Mouse (Mus musculus) heart, embryonic 11.5 days (tissue): Measurements from ENCODE around the gene Cdkn2aipnl. TPM values are rescaled to one million over a fixed set of nuclear protein-coding genes. Genes with fewer than 3 reads are reported as not detected.
A peak's percentile ranks its signal among the peaks of the same experiment; 100 is the strongest.

Experiments used
- ATAC-seq: fragments of 200-750 bp; cut with Nextera tagmentation; replicated peaks from 2 replicates; pipeline ENCODE4 v1.8.0; 2017; ENCODE audit warnings: moderate library complexity; ENCODE audit not compliant: insufficient number of reproducible peaks, low FRiP score, low TSS enrichment
- H3K27ac ChIP-seq: fragments of 300-500 bp; sonication (generic); 2 replicates; pipeline ENCODE4 v1.5.1; 2014; ENCODE audit warnings: mild to moderate bottlenecking, low read depth, low read length
- H3K27me3 ChIP-seq: fragments of 300-500 bp; sonication (generic); 2 replicates; pipeline ENCODE4 v1.6.1; 2014; ENCODE audit warnings: mild to moderate bottlenecking, low read length, mixed read lengths; ENCODE audit not compliant: control insufficient read depth, insufficient read depth
- H3K36me3 ChIP-seq: fragments of 300-500 bp; sonication (generic); 2 replicates; pipeline ENCODE4 v1.6.1; 2014; ENCODE audit warnings: mild to moderate bottlenecking, low read length, moderate library complexity, mixed read lengths; ENCODE audit not compliant: control insufficient read depth, insufficient read depth
- H3K4me1 ChIP-seq: fragments of 300-500 bp; sonication (generic); 2 replicates; pipeline ENCODE4 v1.6.1; 2014; ENCODE audit warnings: low read length; ENCODE audit not compliant: control insufficient read depth, insufficient read depth
- H3K4me2 ChIP-seq: fragments of 300-500 bp; sonication (generic); 2 replicates; pipeline ENCODE4 v1.6.1; 2014; ENCODE audit warnings: mild to moderate bottlenecking, moderate library complexity
- H3K4me3 ChIP-seq: fragments of 300-500 bp; sonication (generic); 2 replicates; pipeline ENCODE4 v1.5.1; 2014; ENCODE audit warnings: low read depth, low read length
- H3K9ac ChIP-seq: fragments of 300-500 bp; sonication (generic); 2 replicates; pipeline ENCODE4 v1.6.1; 2014; ENCODE audit warnings: mild to moderate bottlenecking, low read depth, low read length, moderate library complexity
- H3K9me3 ChIP-seq: fragments of 300-500 bp; sonication (generic); replicated peaks from 2 replicates; pipeline ENCODE4 v1.6.1; 2016; ENCODE audit warnings: low read length; ENCODE audit not compliant: control insufficient read depth
- WGBS: fragments of 180-500 bp; shearing (Covaris S2); extraction: QIAGEN DNeasy Blood & Tissue Kit; methylation state at CpG from one replicate; pipeline ENCODE4 v1.1.7; 2014; ENCODE audit not compliant: insufficient replicate concordance; 5-methylcytosine and 5-hydroxymethylcytosine counted together
- polyA plus RNA-seq: library from polyadenylated mRNA; unstranded; fragments of >200 nt; fragmentation: Nextera tagmentation; extraction: Ambion mirVana; gene quantifications from 2 replicates; pipeline ENCODE4 v1.2.1, GENCODE M21; 2014

The Cdkn2aipnl gene
- 78.3 and 82.1 TPM in 2 replicates for polyA plus RNA-seq

DNA sequence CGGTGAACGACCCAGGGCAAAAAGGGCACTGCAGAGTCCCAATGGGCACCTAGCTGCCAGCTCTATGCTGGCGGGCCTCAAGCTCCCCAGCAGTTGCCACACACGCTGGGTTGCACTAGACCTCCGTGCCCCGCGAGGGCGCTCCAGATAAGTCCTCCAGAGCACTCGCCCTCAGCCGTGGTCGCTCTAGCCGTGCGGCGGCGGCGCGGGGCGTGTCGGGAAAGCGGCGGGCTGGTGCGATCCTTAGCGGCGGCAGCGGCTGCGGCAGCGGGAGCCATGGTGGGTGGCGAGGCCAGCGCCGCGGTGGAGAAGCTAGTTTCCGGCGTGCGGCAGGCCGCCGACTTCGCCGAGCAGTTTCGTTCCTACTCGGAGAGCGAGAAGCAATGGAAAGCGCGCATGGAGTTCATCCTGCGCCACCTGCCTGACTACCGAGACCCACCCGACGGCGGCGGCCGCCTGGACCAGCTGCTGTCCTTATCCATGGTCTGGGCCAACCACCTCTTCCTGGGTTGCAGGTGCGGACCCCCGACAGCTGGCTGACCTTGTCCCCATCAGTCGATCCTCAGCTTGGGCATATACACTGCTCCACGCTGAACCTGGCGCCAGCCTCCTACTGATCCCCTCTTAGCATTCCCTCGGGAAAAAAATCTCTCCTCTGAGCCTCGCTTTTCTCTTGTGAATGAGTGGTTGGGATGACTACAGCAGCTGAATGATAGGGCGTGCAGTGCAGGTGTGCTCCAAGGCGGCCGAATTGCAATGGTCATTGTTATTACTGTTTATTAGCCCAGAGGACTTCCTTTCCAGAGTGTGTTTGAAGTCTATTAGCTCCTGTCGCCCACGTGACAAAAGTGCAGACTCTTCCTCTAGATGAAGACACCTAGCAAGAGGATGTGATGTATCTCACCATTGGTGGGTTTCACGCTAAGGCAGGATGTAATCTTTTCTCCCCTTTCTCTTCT is at the start of gene Cdkn2aipnl:
Gene Cdkn2aipnl, plus strand, starts transcription at position 219 of the 959 bp plus-strand sequence.
- Histone ChIP-seq H3K4me3 (peak within 1 kb of the TSS; percentile 68), H3K9ac (peak within 1 kb of the TSS; percentile 83), H3K4me2 (peak within 1 kb of the TSS; percentile 92), H3K27ac (peak within 1 kb of the TSS; percentile 51; the same call in 1 of the 2 replicates), H3K9me3 (no peaks in the 10 kb centered on the region), H3K36me3 (peaks cover 19% of the 10 kb centered on the region), H3K4me1 (peaks cover 4% of the 10 kb centered on the region; the same call in 1 of the 2 replicates), H3K27me3 (no peaks in the 10 kb centered on the region)
- ATAC-seq = peak; percentile 82
- WGBS = 3% methylated on average over 63 of the region's 63 CpGs

GRCm38 (mm10) chr11:51917951-51918350 is 49.5 kb upstream of the Cdkn2aipnl start:
- Histone ChIP-seq H3K27me3 (no peaks in the 10 kb centered on the region), H3K36me3 (no peaks in the 10 kb centered on the region), H3K9me3 (no peaks in the 10 kb centered on the region), H3K9ac (no peak overlapping the region), H3K4me2 (no peak overlapping the region), H3K27ac (no peak overlapping the region), H3K4me1 (peaks cover 18% of the 10 kb centered on the region), H3K4me3 (no peak overlapping the region)
- 39% methylated on average over 2 of the region's 2 CpGs for WGBS
- ATAC-seq = no peak

DNA sequence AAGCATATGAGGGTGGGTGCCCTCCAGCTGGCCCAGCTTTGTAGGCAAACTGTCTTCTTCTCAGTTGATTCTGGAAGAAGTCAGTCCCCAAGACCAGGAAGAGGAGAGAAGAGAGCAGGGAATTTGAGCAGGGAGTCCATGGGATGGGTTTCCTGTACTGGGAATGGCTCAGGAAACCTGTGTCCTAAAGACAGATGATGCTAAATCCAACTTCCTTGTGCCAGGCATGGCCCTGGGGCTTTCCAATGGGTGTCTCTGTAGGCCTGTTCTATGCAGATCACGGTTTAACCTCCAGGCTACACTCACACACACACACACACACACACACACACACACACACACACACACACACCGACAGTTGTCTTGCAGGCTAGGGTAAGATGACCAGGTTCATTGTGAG is 48.9 kb upstream of the Cdkn2aipnl start:
- no peak overlapping the region for H3K4me2 ChIP-seq
- ATAC-seq = no peak
- no peaks in the 10 kb centered on the region for H3K9me3 ChIP-seq
- peaks cover 18% of the 10 kb centered on the region for H3K4me1 ChIP-seq
- 78% methylated on average over 2 of the region's 2 CpGs for WGBS
- H3K4me3 ChIP-seq = no peak overlapping the region
- no peak overlapping the region for H3K9ac ChIP-seq
- no peaks in the 10 kb centered on the region for H3K27me3 ChIP-seq
- no peaks in the 10 kb centered on the region for H3K36me3 ChIP-seq
- H3K27ac ChIP-seq = no peak overlapping the region

- H3K9ac ChIP-seq = no peak overlapping the region
- H3K9me3 ChIP-seq = no peaks in the 10 kb centered on the region; the same call in 1 of the 2 replicates
- H3K4me3 ChIP-seq = no peak overlapping the region
- H3K4me1 ChIP-seq = peaks cover 6% of the 10 kb centered on the region
- H3K4me2 ChIP-seq = no peak overlapping the region
- ATAC-seq = no peak
- no peaks in the 10 kb centered on the region for H3K36me3 ChIP-seq
- no peak overlapping the region for H3K27ac ChIP-seq
- WGBS = 71% methylated on average over 8 of the region's 8 CpGs
- no peaks in the 10 kb centered on the region for H3K27me3 ChIP-seq
Observed at GRCm38 (mm10) chr11:51921355-51922125, 45.9 kb upstream of the Cdkn2aipnl start.

- no peaks in the 10 kb centered on the region for H3K36me3 ChIP-seq
- no peaks in the 10 kb centered on the region; the same call in 1 of the 2 replicates for H3K4me1 ChIP-seq
- H3K27ac ChIP-seq = no peak overlapping the region
- no peak overlapping the region for H3K4me3 ChIP-seq
- H3K9ac ChIP-seq = no peak overlapping the region
- 76% methylated on average over 3 of the region's 3 CpGs for WGBS
- H3K4me2 ChIP-seq = no peak overlapping the region
- H3K9me3 ChIP-seq = no peaks in the 10 kb centered on the region; the same call in 1 of the 2 replicates
- no peak for ATAC-seq
- H3K27me3 ChIP-seq = no peaks in the 10 kb centered on the region
Observed at GRCm38 (mm10) chr11:51922421-51922841, 45.0 kb upstream of the Cdkn2aipnl start.

- Histone ChIP-seq H3K4me1 (no peaks in the 10 kb centered on the region), H3K9me3 (no peaks in the 10 kb centered on the region; the same call in 1 of the 2 replicates), H3K4me2 (no peak overlapping the region), H3K27ac (no peak overlapping the region), H3K9ac (no peak overlapping the region), H3K27me3 (no peaks in the 10 kb centered on the region), H3K36me3 (no peaks in the 10 kb centered on the region), H3K4me3 (no peak overlapping the region)
- 53% methylated on average over 6 of the region's 6 CpGs for WGBS
- ATAC-seq = no peak
Observed at GRCm38 (mm10) chr11:51925595-51925994, 41.9 kb upstream of the Cdkn2aipnl start.

GRCm38 (mm10) chr11:51926385-51926784 is 41.1 kb upstream of the Cdkn2aipnl start:
- no peak for ATAC-seq
- Histone ChIP-seq H3K9ac (no peak overlapping the region), H3K4me3 (no peak overlapping the region), H3K27me3 (no peaks in the 10 kb centered on the region), H3K36me3 (no peaks in the 10 kb centered on the region), H3K4me1 (no peaks in the 10 kb centered on the region), H3K27ac (no peak overlapping the region), H3K4me2 (no peak overlapping the region), H3K9me3 (no peaks in the 10 kb centered on the region; the same call in 1 of the 2 replicates)
- 69% methylated on average over 1 of the region's 1 CpGs for whole genome bisulfite sequencing

- H3K36me3 ChIP-seq = no peaks in the 10 kb centered on the region
- no peaks in the 10 kb centered on the region for H3K4me1 ChIP-seq
- H3K27me3 ChIP-seq = no peaks in the 10 kb centered on the region
- ATAC-seq = no peak
- no peak overlapping the region for H3K4me3 ChIP-seq
- H3K4me2 ChIP-seq = no peak overlapping the region
- WGBS = 68% methylated on average over 2 of the region's 2 CpGs
- no peaks in the 10 kb centered on the region; the same call in 1 of the 2 replicates for H3K9me3 ChIP-seq
- no peak overlapping the region for H3K27ac ChIP-seq
- no peak overlapping the region for H3K9ac ChIP-seq
Observed at GRCm38 (mm10) chr11:51927106-51927505, 40.4 kb upstream of the Cdkn2aipnl start.
